Mouse (Mus musculus) lung, adult 18-20 months (tissue): ENCODE measurements around the gene Vwa3b.

Experiments used
- DNase-seq, 2 experiments: peaks; one replicate each; pipeline ENCODE4 v3.0.0; 2022; ENCODE audit warnings: mixed read lengths in 2 of 2

Vwa3b gene

GRCm38 (mm10) chr1:37011626-37012209 is 14.7 kb upstream of the Vwa3b start:
- no peak for DNase-seq

- DNase-seq, result no peak
Measured at GRCm38 (mm10) chr1:37013006-37013405, 13.4 kb upstream of the Vwa3b start.

GRCm38 (mm10) chr1:37013687-37014086 is 12.7 kb upstream of the Vwa3b start:
- DNase-seq, result peak; percentile 15 to 33

DNA sequence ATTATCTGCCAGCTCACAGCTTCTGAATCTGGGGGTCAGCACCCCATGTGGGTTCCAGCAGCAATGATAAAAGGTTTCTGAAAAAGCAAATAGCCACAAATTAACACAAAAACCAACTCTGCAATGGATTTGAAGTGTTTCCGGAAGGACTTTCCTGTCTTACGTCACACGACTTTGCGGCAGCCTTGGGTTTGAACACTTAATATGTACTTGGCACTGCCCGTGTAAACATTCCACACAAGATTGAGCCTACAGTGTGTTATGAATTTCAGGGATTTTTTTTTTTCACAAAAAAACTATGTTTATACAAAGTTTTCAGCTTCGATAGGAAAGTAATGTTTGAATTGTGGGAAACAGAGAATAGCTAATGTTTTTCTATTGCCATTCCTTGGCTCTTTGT is 7.4 kb upstream of the Vwa3b start:
- no peak for DNase-seq

GRCm38 (mm10) chr1:37022704-37023103 is 3.7 kb upstream of the Vwa3b start:
- no peak for DNase-seq

DNA sequence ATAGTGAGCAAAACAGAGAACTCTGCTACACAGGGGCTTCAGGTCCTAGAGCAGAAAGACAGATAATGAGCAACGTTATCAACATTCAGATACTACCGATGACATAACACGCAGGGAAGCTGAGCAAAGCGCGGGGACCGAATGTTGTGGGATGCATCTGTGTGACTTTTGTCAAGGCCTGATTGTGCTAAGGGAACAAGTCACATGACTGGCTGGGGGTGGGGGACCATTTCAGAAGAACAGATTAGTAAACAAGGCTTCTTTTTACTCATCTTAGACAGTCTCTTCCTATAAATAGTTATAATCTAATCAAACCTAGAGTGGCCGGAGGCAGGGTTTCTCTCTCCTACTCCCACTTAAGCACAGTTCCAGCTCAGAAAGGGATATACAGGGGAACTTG is 1.7 kb upstream of the Vwa3b start:
- DNase-seq, result no peak

DNA sequence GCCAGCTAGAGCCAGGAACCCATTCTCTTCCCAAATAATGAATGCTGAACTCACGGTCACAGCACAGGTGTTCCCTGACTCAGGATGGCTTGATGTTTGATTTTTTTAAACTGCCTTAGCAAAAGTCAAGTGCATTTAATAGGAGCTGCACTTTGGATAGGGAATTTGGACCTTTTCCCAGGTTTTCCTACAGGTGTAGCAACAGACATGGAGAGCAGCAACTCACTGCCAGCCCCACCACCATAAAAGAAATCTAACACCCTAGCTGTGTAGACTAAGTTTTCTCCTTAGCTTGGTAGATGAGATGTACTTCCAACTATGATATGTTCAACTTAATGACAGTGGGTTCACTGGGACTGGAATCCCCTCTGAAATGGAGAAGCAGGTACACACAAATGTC is 1.0 kb upstream of the Vwa3b start:
- DNase-seq, result no peak

GRCm38 (mm10) chr1:37026866-37027265 is 470 bp downstream of the Vwa3b start:
- DNase-seq, result no peak

GRCm38 (mm10) chr1:37028439-37029153 is 2.2 kb downstream of the Vwa3b start:
- no peak for DNase-seq

DNA sequence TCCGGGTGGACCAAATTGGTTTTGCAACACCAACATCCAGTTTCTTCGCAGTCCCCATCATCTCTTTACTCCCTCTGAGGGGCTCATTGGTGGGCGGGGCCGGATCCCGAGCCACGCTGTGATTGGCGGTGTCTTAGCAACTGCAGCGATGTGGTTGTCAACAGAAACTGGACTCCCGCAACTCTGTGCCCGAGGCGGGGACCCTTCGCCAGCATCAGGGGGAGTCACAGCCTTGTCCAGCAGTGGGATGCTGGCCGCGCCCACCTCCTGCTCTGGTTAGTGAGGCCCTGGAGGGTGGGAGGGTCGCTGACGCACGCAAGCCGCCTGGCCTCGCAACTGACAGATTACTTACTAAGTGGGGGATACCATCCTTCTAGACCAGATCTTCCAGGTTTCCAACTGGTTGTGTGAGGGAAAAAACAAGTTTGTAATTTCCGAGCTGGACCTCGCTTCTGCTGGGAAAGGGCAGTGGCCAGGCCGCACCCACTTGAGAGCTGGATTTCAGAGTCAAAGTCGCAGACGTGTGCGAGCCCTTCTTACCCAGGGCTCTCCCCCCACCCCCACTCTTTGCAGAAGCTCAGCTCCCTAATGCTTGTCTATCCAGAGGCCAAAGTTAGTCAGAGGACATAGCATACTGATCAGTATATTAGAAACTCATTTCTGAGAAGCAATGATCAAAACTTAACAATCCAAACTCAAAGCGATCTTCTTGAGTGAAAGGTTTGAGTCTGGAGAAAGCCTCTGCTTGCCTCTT is 2.9 kb downstream of the Vwa3b start:
- DNase-seq, result peak; percentile 62 to 70

- no peak for DNase-seq
Measured at GRCm38 (mm10) chr1:37029942-37030341, 3.5 kb downstream of the Vwa3b start.

- no peak for DNase-seq
Measured at GRCm38 (mm10) chr1:37030693-37031092, 4.3 kb downstream of the Vwa3b start.

DNA sequence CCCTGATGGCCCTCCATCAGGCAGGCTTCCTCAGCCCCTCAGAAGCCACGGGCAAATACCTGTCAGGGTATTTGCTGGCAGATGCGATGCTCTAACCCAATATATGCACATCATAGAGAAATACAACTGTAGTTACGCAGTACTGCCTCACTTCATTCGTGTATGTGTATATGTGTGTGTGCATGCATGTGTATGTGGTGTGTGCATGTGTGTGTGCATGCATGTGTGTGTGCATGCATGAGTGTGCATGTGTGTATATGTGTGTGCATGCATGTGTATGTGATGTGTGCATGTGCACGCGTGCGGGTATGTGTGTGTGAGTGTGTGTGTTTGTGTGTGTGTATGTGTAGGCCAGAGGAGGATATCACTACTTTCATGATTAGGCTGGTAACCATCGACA is 9.5 kb downstream of the Vwa3b start:
- no peak for DNase-seq

GRCm38 (mm10) chr1:37041126-37041525 is 14.7 kb downstream of the Vwa3b start:
- peak; percentile 15 to 51 for DNase-seq

GRCm38 (mm10) chr1:37041856-37042255 is 15.5 kb downstream of the Vwa3b start:
- no peak for DNase-seq

- no peak for DNase-seq
Measured at GRCm38 (mm10) chr1:37042769-37043168, 16.4 kb downstream of the Vwa3b start.

- DNase-seq, result no peak
Measured at GRCm38 (mm10) chr1:37043196-37043595, 16.8 kb downstream of the Vwa3b start.

GRCm38 (mm10) chr1:37045472-37045871 is 19.1 kb downstream of the Vwa3b start:
- DNase-seq, result no peak

DNA sequence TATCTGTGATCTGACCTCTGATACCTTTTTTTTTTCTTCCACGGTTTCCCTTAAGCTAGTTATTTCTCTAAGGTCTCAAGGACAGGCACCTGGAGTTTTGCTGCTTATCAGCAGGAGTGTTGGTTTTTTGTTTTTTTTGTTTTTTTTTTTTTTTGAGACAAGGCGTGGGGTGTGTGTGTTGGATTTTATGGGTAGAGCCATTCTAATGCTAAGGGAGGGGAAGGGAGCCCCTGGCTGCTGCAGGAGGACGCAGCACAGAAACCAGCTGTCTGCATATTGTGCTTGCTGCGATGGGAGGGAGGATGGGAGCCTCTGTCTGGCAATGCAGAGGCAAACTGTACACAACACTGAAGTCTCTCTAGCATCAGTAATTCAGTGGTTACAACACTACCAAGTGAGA is 22.8 kb downstream of the Vwa3b start:
- no peak for DNase-seq

DNA sequence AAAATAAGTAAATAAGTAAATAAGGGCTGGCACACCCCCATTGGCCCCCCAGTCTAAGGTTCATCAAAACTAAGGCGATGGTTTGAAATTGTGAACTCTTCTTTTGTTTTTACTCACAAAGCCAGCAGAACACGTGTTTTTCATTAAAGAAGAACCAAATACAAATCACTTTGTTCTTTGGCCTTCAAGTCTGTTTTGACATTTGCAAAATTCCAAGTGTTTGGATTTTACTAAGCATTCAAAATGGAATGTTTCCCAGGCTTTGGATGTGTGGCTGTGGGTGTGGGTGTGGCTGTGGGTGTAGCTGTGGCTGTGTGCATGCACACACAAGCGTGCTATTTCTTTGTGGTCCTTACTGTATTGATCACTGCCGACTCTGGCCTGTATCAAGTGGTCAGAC is 27.3 kb downstream of the Vwa3b start:
- no peak for DNase-seq

DNA sequence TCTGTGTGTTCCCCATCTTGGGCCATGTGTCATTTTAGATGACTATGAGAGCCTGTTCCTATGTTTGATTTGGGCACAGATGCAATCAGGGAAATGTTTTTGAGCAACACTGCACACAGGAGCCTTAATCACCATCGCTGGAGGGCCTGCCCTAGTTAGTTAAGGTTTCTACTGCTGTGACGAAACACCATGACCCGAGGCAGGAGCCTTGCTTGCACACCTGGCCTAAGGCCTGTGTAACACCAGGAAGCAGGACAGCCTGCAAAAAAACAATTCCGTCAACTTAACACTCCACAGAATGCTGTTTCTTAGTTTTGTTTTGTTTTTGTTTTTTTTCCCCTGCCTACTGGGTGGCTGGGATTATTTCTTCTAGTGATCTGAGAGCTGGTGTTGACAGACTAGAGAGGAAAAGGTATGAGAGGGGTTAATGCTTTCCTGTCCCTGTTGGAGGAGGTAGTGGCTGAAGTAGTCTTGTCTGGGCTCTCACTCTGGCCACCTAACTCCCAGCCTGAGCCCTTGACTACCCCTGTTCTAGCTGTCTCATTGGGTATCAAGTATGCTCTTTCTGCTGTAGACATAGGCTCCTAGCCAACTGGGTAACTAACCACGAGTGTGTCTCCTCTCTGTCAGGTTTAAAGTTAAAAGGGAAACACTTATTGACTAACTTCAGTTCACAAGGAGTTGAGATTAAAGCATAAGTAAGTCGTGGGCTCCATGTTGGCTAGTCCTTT is 30.6 kb downstream of the Vwa3b start:
- DNase-seq, result peak; percentile 18 to 39

DNA sequence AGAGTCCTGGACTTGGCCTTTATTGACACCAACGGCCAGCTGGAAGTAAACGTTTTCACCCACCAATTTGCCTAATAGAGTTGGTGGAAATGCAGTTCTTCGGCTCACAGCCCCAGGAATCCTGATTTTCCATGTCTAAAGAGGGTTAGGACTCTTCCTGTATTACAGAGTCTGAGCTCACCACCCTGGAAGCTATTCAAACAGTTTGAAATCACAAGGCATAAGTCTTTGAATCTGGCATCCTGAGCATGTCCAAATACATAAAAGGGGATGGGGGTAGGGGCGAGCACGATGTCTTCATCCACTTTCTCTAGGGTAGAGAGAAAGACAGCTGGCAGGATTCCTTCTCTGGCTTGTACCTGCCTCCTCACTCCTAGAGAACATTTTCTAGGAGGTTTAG is 34.5 kb downstream of the Vwa3b start:
- DNase-seq, result no peak

DNA sequence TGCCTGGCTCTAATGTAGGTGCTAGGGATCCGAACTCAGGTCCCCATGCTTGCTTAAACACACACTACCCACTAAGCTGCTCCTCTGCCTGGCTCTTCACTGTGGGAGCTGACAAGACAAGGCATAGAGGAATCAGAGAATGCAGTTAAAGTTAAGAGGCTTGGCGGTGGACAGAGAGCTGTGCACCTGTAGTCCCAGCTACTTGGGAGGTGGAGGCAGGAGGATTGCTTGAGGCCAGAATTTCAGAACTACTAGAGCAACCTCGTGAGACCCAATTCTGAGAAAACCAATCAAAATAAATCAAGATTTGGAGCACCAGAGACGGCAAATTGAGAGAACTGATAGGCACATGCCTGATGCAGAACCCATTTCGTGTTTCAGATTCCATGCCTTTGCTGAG is 36.7 kb downstream of the Vwa3b start:
- DNase-seq, result no peak
